Mouse (Mus musculus): ENCODE data around the gene Tdrd6.

Tdrd6 gene

DNA sequence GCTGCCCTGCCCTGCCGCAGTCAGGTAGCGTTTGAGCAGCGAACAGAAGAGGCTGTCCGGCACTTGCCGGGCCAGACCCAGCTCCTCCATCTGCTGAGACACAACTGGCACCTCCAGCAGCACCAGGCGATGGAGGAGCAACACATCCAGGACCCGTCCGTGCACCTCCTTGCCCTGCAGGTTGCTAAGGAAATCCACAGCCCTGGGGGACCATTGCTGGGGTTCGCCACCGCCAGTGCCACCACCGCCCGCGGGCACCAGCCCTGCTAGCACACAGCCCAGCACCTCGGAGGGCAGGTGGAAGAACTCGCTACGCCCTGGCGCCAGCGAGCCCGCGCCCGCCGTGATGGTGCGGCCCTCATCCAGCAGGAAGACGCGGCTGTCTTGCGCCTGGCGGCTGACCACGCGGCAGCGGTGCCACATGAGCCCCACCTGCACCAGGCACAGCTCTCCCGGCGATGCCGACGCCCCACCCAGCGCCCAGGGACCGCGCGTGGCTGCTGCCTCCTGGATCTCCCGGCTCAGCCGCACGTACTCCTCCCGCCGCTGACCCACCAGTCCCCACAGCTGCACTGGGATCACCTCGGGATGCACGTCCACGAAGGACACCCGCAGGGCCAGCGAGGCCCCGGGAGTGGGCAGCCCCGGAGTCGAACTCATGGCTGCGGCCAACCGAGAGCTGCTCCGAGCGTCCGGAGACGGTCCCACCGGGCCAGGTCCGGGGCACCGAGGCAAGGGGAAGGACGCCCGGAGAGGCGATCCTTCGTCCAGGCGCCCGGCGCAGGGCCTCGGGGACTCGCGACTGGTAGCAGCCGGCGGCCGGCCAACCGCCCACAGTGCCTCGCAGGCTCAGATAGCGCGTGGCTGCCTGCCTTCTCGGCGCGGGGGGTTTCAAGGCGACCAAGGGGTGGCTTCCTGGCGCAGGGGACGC is at the start of gene Tdrd6:
Gene Tdrd6, minus strand, starts transcription at position 804 of the 931 bp plus-strand sequence.
- DNase-seq (ENCODE audit: low spot score in 2 of 2) = no peak

DNA sequence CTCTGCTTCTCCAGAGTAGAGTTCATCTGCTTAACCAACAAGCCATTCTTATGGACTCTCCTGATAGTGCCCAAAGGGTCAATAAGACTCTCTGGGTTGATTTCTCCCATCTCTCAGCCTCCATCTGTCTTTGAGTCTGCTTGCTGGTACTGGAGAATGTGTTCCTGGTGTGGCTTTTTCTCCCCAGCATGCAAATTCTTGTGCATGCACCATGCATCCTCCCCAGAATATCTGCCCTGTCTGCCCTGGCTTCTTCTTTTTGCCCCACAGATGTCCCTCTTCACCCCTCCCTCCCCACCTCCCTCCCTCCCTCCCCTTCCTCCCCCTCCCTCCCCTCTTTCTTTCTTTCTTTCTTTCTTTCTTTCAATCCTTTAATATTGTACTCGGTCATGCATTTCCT is 47.2 kb upstream of the Tdrd6 start:
- no peak for DNase-seq (ENCODE audit: low spot score in 2 of 2)

DNA sequence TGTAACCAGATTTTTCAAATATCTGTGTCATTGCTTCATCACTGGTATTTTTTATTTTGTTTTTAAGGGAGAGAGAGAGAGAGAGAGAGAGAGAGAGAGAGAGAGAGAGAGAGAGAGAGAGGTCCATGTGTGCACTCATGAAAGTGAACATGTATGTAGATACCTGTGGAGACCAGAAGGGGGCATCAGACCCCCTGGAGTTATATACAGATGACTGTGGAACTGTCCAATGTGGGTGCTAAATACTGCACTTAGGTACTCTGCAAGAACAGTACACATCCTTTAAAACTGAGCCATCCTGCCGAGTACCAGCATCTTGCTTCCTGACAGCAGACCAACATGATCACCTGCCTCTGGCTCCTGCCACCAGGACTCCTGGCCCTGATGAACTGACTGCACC is 46.1 kb upstream of the Tdrd6 start:
- DNase-seq (ENCODE audit: low spot score in 2 of 2) = no peak

DNA sequence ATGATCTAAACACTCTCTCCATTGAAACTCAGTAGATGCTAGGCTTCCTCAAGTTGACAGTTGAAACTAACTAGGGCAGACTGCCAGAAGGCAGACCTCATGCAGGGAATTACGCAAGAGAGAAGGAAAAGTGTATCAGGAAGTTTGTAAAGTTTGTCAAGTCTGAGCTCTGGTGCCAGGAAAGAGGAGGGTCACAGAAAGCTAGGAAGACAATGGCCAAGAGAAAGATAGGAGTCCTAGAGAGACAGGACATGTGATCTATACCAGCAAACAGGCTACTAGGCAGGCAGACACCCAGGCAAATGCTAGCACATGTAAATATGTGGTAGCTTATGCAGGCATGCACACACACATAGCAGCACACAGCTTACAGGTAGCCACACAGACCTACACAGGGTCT is 45.1 kb upstream of the Tdrd6 start:
- peak in 1 of 2 experiments; percentile 11 for DNase-seq (ENCODE audit: low spot score in 2 of 2)

DNA sequence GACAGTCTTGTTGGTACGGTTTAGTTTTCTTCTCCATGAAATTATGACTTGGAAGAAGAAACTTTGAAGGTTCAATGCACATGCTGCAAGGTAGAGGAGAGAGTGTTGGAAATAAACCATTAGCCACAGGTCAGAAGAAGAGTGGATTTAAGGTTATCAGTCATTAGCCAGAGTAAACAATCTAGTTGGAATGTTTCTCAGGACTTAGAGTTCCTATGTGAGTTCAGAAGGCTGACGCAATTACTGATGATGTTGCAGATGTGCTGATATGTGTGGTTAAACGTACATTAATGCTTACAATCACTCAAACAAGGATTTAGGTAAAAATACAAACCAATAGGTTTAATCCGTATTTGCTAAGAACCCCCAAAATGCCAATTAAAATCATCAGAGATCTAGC is 41.8 kb upstream of the Tdrd6 start:
- no peak for DNase-seq (ENCODE audit: low spot score in 2 of 2)

DNA sequence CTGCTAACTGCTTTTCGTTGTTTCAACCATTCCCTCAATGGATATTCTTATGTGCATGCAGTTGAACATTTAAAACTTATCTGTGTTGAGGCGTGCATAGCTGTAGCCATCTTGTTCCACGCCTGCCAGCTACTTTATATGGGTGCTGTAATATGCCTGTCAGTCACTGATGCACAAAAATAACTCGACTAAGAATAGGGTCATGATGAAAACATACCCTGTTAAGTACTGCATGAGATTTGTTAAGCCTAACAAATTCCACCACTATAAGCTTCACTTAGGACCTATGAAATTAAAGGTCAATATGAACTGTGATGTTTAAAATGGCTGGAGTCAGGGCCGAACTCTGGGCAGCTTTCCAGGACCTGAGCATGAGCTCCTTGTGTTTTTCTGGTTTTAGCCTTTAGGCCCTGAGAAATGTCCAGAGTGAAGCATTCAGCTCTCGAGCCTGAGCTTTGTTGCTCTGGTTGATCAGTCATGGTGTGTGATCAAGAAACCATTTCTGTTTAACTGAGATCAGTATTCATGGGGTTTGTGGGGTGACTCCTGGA is 39.1 kb upstream of the Tdrd6 start:
- DNase-seq (ENCODE audit: low spot score in 2 of 2) = no peak

DNA sequence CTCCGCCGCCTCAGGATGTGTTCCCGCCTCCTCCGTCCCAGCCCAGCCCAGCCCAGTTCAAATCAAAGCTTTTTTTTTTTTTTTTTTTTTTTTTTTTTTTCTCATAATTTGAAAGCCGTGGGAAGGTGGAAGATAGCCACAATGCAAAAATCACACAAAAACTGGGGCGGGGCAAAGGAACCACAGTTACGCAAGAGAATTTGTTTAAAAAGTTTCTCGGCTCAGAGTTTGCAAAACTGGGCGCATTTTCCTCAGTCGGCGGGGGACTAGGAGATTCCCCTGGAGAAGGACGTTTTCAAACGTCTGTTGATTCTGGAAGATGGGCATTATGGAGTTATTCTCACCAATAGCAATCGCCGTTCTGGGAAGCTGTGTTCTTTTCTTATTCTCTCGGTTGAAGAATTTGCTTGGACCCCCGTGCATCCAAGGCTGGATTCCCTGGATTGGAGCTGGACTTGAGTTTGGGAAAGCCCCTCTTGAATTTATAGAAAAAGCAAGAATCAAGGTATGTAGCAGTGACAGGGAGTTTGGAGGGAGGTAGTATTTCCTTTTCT is 37.3 kb upstream of the Tdrd6 start, which contains the start of gene Cyp39a1:
Gene Cyp39a1, plus strand, starts transcription at position 136 of the 554 bp plus-strand sequence.
- DNase-seq (ENCODE audit: low spot score in 2 of 2) = no peak

DNA sequence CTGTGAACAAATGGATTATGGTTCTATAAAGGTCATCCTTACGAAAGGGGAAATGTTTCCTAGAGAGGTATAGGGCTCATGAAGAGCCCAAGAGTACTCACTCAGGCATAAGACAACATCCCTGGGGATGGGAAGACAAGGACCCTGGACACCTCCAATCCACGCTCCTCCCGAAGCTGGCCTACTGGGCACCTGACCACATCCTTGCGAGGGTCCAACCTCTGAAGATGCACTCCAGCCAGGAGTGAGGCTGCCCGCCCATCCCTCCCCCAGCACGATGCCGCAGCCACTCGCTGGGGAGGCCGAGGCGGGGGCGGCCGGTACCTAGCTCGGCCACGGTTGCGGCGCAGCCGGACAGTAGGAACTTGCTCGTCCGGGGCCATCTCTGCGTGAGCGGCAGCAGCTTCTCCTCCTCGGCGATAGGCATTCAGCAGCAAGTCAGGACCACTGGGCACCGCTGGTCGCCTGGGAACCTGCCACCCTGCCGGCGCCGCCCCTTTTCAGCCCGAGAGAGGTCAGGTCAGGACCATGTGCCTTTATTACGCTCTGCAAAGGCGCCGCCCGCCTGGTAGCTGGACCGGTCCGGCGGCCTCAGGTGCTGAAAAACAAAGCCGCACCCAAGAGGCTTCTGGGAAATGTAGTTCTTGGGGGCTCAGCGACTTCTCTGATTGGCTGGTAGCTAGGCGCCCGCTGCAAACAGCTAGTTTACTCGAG is 36.6 kb upstream of the Tdrd6 start, which contains the start of gene Slc25a27:
Gene Slc25a27, minus strand, starts transcription at position 639 of the 714 bp plus-strand sequence.
- DNase-seq (ENCODE audit: low spot score in 2 of 2) = peak; percentile 83 to 91

DNA sequence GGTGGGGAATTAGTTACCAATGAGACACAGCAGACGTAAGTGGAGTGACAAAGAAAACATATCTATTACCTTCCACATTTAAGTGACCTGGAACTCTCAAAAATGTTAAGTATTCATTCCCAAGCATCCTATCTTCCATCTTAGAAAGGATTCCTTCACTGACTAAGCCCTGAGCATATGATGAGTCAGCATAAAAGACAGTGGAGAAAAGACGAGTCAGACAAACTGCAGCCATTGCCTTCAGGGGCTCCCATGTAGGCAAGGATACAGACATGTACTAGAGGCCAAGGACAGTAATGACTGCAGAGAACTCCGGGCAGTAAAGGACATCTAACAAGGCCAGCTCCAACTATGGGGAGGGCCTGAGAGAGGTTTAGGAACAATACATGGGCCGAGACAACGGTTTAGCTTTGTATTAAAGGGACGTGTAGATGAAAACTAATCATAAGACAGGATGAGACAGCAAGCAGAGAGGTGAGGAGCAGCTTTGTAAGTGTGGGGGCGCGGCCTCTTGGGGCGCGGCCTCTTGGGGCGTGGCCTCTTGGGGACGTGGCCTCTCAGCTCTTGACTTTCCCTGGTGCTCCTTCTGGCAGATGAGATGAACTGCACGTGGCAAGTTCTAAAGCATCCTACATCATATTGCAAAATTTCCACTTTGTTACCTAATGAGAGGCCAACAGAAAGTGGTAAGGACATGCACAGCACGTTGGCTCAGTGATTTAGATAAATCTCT is 21.4 kb upstream of the Tdrd6 start:
- no peak for DNase-seq (ENCODE audit: low spot score in 2 of 2)

DNA sequence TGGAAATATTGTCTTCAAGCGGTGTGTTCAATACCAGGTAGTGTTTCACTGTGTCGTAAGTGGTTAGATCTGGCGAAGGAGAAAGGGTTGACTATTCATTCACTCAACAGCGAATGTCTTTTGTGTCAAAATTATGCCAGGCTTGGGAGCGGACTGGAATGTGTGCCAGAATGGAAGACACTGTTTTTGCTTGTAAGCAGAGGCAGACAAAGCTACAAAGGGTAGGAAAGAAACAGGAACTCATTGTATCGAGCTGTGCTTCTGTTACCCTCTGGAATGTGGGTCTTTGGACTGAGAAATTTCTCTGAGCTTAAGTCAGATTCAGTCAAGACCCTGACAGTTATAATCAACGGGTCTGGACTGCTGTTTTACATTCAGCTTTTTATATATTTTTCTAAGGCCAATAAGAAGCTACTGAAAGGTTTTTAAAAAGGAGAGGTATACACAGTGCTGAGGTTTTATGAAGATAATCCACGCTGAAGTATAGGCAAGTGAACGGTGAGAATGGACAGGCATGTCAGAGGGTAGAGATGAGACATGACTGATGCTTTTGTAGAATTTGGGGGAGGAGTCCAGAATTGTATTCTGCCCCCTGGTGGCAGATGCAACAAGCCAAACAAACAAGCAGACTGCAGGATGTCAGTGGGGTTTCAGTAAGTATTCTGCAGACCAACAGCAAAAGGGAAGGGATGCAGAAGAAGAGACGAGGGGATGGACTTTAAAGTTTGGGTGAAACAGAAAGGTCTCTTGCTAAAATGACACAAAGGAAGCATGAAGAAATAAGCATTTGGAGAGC is 19.7 kb upstream of the Tdrd6 start:
- no peak for DNase-seq (ENCODE audit: low spot score in 2 of 2)

DNA sequence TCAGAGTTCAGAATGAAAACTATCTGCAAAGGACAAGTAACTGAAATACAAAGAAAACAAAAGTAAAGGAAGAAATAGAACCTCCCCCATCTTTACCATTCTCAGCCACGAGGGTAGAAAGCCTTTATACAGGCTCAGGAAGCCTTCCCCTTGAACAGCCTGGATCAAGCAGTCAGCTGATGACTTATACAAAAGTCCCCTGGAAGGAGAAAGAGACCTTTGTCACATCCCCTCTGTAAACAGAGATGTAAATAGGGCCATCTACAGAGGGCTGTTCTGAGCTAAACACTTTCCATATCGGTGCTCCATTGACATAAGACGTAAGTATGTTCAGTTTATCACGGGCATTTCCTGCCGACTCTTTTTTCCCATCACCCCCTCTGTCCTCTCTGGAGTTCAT is 16.8 kb upstream of the Tdrd6 start:
- DNase-seq (ENCODE audit: low spot score in 2 of 2) = no peak

DNA sequence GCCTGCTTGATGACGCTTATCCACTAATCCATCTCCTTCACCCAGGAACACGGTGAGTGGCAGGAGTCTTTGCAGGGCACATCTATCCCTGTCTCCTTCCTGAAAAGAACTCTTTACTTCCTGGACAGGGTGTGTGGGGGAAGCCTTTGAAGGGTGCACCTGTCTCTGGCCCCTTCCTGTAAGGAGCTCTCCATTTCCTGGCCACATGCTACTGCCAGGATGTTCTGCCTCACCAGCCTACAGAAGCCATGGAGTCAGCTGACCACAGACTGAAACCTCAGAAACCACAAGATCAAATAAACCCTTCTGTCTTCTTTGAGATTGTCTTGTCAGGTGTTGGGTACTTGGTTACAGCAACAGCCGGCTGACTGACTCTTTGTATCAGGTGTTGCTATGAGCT is 15.0 kb upstream of the Tdrd6 start:
- DNase-seq (ENCODE audit: low spot score in 2 of 2) = no peak

DNA sequence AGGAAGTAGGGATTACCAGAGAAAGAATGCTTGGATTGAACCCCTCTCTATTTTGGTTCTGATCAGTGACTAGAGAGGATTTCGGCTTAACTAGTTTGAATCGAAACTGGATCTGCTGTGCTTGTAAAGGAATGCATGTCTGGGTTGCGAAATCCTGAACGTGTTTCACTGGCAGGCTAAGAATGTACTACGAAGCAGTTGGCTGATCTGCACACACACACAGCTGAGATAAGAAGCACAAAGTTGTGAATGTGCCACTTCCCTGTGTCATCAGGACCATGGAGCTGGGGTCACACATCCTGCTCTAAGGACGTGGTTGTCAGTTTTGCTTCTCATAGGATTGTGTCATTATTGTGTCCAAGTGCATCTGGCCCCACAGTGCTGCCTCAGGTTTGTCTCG is 14.3 kb upstream of the Tdrd6 start:
- DNase-seq (ENCODE audit: low spot score in 2 of 2) = no peak

DNA sequence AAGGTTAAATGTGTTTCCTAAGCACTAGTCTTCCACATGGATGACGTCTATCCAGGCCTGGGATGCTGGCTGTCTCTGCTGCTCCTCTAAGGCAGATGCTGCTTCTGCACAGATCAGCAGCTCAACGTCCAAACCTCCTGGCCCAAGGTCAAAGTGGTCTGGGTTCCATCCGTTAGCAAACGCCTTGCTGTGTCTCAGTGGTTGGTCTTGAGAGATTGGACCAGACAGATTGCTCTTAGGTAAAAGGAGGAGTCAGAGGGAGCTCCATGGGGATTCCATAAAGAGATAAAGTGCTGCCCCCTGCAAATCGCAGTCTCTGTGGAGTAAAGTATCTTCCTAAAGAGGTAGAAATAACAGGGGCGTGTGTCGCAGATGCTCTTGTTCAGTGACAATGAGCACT is 13.1 kb upstream of the Tdrd6 start:
- DNase-seq (ENCODE audit: low spot score in 2 of 2) = no peak

DNA sequence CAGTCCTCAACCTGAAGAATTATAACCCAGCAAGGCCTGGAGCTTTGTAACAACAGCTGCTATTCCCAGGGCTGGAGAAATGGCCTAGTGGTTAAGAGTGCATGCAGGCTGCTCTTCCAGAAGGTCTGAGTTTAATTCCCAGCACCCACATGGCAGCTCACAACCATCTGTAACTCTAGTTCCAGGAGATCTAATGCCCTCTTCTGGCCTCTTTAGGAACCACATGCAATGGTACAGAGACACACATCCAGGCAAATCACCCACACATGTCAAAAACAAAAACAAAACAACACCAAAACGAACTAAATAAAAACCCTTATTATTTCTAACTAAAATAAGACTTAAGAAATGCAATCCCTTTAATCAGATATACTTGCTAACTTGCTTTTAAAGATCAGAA is 10.7 kb upstream of the Tdrd6 start:
- no peak for DNase-seq (ENCODE audit: low spot score in 2 of 2)

DNA sequence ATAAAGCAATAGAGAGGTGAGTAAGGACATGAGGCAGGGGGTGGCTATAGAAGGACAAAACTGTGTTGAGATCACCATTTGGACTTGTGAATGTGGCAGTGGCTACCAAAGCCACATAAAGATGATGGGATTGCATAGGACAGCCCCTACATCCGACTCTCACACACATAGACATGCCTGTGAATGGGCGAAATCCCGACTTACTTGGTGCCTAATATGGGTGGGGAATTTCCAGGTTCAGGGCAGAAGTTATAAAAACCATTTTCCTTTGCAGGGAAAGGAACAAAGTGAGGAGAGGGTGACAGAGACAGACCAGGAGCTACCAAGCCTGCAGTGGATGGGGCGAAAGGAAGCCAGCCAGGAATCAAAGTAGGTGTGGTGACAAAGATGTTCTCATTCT is 7.0 kb upstream of the Tdrd6 start:
- no peak for DNase-seq (ENCODE audit: low spot score in 2 of 2)

DNA sequence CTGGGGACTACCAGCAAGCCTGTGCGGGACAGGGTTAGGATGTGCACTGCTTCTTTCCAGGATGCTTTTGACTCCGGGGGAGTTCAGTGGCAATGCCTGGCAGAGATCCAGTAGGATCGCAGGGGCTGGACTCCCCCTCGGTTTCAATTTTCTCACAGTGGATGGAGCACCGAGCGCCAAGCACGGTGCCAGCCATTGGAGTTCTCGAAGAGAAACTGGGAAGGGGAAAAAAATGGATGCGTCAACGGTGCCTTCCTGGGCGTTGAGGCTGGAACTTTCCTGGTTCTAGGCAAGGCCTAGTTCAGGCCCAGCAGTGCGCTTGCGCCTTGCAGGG is 295 bp upstream of the Tdrd6 start:
- DNase-seq (ENCODE audit: low spot score in 2 of 2) = no peak

DNA sequence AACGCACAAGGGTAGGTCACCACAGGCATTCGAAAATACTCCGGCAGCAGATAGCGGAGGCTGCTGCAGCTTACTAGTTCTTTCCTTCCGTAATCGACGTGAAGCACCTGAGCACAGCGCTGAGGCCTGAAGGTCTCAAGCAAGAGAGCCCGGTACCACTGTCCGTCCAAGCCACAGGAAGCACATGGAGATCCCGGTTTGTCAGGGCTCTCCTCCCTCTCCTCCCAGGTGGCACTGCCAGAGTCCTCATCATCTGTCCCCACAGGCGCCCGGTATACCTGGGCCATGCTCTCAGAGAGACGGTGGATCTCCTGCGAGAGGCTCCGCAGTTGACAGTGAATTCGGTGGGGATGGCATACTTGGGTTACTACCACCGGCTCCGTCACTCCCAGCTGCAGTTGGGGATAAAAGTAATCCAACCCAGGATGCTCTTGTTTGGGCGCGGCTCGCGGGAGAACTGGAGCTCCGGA is 1.0 kb downstream of the Tdrd6 start:
- no peak for DNase-seq (ENCODE audit: low spot score in 2 of 2)

DNA sequence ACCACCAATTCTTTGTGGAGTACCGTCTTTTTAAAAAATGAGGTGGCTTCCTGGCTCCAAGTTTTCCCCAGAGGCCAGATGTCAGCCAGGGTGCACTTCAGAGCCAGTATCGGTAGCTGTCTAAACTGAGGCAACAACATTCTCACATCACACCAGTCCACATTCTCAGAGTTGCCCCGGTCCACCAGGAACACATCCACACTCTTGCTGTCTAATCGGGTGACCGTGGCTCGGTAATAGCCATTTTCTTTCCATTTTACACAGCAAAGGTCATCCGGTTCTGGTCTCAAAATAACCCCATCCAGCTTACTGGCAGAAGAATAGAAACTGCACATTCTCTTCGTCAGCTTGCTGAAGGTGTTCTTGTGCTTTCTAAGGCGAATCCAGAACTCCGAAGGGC is 1.9 kb downstream of the Tdrd6 start:
- DNase-seq (ENCODE audit: low spot score in 2 of 2) = no peak

DNA sequence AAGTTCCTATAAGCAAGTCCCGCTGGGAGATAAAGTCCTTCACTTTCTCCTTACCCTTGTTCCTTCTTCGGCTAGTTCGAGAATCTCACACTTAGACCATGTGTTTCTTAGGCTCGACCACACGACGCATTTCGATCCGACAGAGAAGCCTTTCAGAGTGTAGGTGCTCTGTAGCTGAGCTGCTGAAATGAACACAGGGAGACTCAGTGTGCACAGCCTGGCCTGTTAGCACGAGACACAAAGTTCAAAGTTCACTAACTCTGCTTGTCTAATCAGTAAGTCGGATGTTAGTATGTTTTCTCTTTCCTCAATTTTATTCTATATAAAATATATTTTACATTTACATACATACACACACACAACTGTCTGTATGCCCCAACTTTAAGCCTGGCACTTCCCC is 8.0 kb downstream of the Tdrd6 start:
- no peak for DNase-seq (ENCODE audit: low spot score in 2 of 2)

DNA sequence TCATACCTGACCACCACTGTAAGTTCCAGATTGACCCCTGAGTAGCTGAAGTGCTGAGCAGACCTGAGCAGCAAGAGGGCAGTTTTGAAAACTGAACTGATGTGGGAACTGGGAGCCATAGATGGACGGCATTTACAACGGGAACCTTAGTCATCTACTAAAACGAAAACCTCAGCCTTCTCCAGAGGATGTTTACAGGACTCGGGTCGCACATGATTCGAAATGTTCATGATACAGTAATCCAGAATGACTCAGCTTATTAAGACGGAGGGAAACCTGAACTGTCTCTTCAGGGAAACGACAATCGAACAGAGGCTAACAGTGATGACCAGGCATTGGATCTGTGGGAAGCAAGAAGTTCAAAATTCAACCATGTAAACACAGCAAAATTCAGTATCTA is 10.9 kb downstream of the Tdrd6 start:
- DNase-seq (ENCODE audit: low spot score in 2 of 2) = no peak

Measured in urinary bladder, adult 18-20 months (tissue).